Mouse (Mus musculus): ENCODE measurements at regions not wholly inside any gene's neighbourhood (a gene's known extent, or its start where the extent isn't known, plus 50 kb on each side); places are given as distances from the start of the nearest gene placed in this dataset.
"Not testable (repeated sequence)": the region's sequence is repeated elsewhere in the genome, so short reads cannot be mapped to it uniquely, and the experiment has no call there.

DNA sequence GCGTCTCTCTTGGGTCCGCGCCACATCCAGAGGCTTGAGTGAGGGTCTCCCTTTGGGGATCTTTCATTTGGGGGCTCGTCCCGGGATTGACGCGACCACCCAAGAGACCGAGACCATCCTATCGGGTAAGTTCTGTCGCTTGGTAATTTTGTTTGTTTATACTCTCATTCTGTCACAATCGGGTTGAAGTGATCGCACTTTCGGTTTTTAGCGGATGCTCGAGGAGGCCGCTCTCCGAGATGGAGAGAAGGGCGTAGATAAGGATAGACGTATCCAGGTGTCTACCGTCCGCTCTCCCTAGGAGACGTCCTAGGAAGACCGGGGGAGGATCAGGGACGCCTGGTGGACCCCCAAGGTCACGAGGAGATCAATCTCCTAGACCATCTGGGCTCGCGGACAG lies 199.3 kb upstream of the Mrpl21 start:
- peak; percentile 2 for DNase-seq (ENCODE audit: low spot score)

DNA sequence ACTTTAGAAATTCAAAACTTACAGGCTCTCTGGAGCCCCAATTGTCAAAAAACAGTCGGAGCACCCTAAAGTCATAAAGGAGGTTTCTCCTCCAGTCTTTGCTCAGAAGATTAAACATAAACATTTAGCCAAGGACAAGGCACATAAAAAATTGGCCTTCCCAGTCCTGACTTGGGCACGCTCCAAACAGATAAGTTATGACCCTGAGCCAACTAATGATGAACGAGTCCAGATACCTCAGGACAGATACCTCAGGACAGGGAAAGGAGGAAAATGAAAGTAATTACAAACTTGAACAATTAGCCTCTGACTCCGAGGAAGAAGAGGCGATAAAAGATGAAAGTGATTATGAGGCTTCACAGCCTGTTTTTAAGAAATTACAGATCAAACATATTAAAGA lies 190.9 kb upstream of the Mrpl21 start:
- not testable (repeated sequence) for DNase-seq (ENCODE audit: low spot score)

Measured in layer of hippocampus, adult 11-12 months (tissue).